Mouse (Mus musculus): ENCODE measurements around the gene Kctd8.

DNA sequence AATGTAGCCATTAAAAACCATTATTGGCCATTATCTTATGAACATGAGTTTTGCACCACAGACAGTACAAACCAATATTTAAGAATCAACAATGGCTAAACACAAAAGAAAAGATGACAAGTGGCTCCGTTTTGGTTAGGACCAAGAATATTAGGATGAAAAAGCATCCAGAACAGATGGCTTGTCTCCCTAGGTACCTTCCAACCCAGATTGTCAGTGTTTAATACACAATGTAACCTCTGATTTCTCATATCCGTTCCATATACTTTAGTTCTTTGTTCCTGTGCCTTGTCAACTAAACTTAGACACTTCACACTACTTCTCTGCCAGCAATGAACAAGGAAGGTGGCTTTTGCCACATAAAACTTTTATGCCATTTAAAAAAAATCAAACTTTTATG, 89.1 kb downstream of the Kctd8 start:
- TF ChIP-seq CTCF (IDR thresholded peaks at IDR 0.05; ENCODE audit: low read depth, low read length) (no peak), EP300 (IDR thresholded peaks at IDR 0.05; ENCODE audit: insufficient read depth, low read depth, low read length) (no peak), POLR2A (IDR thresholded peaks at IDR 0.05; ENCODE audit: insufficient read depth, low read length) (no peak)
